Mouse (Mus musculus): ENCODE data around the gene Hsp90aa1.
"Not testable (repeated sequence)": the region's sequence is repeated elsewhere in the genome, so short reads cannot be mapped to it uniquely, and the experiment has no call there.

The Hsp90aa1 gene

GRCm38 (mm10) chr12:110702556-110702955 is at the start of gene Hsp90aa1:
TSS of gene Hsp90aa1 (minus strand) at chr12:110702728.
- DNase-seq, result no peak

- peak; percentile 37 for DNase-seq
These were observed 48.4 kb upstream of the Hsp90aa1 start for GRCm38 (mm10) chr12:110750770-110751439.

DNA sequence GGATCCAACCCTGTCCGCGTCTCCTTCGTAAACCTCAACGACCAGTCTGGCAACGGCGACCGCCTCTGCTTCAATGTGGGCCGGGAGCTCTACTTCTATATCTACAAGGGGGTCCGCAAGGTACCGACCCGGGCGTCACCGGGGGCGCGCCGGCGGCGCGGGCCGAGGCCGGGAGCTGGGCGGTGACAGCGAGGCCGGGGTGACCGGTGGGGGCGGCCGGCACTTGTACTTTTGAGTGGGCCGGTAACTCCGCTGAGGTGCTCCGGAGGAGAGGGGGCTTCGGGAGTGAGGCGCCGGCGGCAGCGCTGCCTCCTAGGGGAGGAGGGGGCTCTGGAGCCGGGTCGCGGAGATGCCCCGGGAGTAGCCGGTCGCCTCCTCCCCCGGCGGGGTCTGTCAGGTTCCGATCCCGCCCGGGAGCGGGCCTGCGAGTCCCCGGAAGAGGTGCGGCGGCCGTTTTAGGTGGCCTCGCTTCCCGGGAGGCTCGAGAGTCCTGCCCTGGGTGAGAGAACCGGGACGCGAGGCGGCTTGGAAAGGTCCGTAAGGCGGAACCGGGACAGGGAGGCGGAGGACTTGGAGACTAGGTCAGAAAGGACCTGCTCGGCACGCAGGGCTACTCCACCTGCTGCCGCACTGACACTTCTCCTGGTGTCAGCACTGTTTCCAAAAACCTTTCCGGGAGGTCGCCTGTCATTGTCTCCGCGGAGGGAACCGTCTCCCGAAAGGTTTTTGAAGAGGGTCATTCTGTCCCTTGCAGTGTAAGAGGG is 35.8 kb upstream of the Hsp90aa1 start:
- no peak for DNase-seq

DNA sequence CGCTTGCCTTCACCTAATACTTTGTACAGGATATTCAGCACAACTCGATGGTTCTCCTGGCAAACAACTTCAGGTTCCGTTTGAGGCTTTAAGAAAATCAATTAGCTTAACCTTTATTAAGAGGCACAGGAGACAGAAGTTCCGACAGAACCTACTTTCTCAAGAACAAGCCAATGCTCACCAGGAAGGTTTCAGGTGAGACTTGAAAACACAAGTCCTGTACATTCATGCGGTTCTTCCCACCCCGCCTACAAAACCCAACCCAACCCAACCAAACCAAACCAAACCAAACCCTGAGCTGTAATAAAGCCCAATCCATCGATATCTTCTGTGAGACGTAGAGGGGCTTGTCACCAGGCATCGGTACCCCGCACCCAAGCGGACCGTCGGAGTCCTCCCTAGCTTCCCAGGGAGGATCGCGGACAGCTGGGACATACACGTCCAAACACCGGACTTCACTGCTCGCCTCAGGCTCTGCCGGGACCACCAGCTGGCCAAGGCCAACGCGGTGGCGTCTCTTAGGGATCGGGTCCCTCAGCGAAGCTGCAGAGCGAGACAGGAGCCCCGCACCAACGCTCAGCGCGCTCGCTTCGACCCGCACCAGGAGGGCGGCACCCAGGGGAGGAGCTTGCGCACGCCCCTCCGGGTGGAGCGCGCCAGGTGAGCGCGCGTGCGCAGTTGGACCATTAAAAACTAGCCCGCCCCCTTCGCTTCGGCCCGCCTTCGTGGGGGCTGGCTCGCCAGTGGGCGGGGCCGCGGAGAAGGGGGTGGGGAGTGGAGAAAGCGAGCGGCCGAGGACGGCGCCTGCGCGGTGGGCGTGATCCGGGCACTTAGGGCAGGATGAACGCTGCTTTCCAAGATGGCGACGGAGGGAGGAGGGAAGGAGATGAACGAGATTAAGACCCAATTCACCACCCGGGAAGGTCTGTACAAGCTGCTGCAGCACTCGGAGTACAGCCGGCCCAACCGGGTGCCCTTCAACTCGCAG is 34.9 kb upstream of the Hsp90aa1 start, which contains the start of gene Wdr20:
Gene Wdr20 (plus strand): TSS at position 775 of the 988 bp plus-strand sequence.
- peak; percentile 99 for DNase-seq

GRCm38 (mm10) chr12:110736641-110737040 is 34.1 kb upstream of the Hsp90aa1 start:
- peak; percentile 15 for DNase-seq

DNA sequence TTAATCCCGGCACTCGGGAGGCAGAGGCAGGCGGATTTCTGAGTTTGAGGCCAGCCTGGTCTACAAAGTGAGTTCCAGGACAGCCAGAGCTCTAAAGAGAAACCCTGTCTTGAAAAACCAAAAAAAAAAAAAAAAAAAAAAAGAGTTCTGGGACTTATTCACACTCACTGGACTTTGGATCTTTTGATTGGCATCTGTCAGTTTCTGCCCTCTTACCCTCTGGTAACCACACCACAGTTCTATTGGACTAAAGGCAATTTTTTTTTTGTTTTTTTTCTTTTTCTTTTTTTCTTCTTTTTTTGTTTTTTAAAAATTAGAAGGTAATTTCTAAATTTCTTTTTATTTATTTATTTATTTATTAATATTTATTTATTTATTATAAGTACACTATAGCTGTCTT is 30.7 kb upstream of the Hsp90aa1 start:
- DNase-seq, result not testable (repeated sequence)

DNA sequence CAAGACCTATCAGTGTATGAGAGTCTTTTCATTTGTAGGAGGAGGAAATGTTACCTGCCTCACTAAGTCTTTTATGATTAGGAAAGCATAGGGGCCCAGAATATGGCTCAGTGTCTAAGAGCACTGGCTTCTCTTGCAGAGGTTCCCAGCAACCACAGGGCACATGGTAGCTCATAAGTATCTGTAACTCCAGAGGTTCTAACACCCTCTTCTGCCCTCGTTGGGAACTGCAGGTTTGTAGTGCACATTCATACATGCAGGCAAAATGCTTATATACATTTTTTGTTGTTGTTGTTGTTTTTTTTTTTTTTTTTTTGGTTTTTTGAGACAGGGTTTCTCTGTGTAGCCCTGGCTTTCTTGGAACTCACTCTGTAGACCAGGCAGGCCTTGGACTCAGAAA is 23.9 kb upstream of the Hsp90aa1 start:
- DNase-seq, result no peak

- DNase-seq, result no peak
These were observed 23.0 kb upstream of the Hsp90aa1 start for GRCm38 (mm10) chr12:110725489-110725888.

GRCm38 (mm10) chr12:110725051-110725450 is 22.5 kb upstream of the Hsp90aa1 start:
- DNase-seq, result no peak

DNA sequence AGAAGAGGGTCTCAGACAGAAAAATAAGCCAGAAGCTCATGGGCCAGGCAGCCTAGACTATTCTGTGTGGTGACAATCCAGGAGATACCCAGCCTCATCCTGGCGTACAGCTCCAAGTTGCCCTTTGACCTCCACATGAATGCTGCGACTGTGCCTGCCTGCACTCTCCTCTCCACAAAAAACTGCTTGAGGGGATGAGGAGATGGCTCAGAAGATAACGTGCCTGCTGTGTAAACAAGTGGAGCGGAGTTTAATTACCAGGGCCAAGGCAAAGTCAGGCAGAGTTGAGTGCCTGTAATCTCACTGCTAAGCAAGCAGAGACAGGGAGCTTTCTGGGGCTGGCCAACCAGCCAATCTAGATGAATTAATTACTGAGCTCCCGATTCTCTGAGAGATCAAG is 13.5 kb upstream of the Hsp90aa1 start:
- DNase-seq, result no peak

DNA sequence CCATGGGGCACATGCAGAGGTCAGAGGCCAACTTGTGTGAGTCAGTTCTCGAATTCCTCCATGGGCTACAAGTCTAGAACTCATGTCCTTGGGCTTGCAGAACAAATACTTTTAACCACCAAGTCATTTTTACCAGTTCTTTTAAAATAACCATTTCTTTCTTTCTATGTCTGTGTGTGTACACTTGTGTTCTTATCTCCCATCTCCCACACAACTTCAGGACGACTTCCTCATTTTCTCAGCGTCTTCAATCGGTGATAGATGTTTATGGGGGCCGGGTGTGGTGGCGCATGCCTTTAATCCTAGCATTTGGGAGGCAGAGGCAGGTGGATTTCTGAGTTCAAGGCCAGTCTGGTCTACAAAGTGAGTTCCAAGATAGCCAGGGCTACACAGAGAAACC is 11.7 kb upstream of the Hsp90aa1 start:
- DNase-seq, result no peak

DNA sequence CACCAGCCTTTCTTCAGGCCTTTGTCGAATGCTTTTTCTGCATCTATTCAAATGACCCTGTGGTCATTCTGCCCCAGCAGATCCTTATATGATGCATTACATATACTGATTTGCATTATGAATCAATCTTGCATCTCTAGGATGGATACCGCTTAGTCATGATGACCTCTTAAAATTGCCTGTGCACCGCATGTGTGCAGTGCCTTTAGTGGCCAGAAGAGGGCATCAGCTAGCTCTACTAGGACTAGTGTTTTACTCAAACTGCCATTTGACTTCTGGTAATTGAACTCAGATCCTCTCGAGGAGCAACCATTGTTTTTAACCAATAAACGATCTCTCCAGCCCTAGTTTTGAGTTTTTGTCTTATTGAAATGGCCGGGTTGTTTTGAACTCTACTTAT is 11.3 kb upstream of the Hsp90aa1 start:
- DNase-seq, result no peak

DNA sequence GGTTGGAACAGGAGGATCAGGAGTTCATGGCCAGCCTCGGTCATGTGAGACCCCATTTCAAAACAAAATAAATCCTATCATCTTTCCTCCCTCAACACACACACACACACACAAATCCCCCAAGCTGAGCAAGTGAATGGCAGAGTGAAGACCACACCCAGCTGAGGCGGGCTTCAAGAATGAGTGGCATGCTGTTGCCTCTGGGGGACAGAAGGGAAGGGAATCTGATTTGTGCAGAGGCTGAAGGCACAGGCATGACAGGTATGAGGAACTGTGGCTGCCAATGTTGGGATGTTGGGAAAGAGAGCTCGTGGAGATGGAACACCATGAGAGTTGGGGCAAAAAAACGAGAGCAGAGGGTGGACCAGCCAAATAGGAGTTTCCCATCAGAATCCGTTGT is 8.7 kb upstream of the Hsp90aa1 start:
- DNase-seq, result no peak

DNA sequence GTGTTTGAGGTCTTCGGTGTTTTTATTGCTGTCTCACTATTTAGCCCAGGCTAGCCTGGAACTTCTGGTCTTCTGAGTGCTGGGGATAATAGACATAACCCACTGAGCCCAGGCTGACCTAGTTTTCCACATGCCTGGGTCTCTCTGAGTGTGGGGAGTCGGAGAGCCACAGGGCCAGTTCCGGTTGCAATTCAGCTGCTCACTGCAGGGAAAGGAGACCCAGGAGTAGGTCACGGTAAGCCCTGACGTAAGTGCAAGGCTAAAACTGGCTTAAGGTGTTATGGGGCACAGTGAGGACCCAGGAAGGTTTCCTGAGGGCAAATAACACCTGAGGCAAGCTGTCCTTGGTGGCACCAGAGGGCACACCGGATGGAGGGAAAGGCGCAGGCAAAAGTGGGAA is 4.9 kb upstream of the Hsp90aa1 start:
- DNase-seq, result no peak

DNA sequence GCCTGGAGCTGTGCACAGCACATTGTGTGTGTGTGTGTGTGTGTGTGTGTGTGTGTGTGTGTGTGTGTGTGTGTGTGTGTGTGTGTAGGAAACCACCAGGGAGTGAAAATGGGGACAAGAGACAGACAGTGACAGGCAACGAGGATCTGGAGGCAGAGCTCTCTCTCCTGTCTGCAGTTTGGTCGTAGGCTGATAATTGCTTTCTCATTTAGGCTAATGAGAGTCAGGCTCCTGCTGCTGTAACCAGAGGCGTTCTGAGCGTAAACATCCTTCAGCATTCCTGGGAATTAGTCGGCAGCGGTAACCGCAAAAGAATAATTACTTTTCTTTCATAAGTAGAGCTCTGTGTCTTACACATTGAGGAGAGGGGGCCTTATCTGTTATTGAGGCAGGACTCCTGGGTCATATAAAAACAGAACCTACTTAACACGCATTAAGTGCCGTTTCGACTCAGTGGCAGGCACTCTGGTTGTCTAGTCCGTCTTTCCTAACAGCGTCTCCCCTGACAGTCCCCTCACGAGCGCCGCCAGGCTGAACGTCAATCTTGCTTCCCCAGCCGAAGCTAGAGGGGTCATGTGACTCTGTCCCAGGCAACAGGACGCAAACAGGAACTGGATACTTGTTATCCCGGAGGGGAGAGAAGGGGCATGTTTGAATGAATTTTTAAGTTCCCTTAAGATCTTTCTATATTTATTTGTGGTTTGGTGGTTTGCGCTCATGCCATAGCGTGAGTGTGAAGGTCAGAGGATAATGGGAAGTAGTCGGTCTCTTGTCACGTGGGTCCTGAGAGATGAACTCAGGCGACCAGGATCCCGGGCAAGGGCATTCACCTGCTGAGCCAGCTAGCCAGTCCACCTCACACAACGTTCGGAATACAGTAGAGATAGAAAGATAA is 4.1 kb upstream of the Hsp90aa1 start:
- peak; percentile 61 for DNase-seq

- DNase-seq, result not testable (repeated sequence)
These were observed 2.9 kb upstream of the Hsp90aa1 start for GRCm38 (mm10) chr12:110705419-110705818.

DNA sequence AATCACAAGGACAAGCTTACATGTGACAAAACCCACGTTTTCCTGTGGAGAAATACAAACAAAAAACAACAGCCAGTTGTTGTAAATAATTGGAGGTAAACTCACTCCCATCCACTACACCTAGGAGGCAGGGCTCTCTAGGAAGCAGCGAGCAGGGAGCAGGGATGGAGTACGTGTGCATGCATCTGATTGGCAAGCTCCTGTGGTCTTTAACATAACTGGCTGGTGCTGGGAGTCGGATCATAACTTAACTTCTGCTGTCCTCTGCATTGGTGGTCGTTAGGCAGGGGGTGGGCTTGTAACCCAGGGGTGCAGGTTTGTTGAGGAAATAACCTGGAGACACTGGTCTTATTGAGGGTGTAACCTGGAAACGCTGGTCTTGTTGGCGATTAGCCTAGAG is 1.2 kb upstream of the Hsp90aa1 start:
- no peak for DNase-seq

DNA sequence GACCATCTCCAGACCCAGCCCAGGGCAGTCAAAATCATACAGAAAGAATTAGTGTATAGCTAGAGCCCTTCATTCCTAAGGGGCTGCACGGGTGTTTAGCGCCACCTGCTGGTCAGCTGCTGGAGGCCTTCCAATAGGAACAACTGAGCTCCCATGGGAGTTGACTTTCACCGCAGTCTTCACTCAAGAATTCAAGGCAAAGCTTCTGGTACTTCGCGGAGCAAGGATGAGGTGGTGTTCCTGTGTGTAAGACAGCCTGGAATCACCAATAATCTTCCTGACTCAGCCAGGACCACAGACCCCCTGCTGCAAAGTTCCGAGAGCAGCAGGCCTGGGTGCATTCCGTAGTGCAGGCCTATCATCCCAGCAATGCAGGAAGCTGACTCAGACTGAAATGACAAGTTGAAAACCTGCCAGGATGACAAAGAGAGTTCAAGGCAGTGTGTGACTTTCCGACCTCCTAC is 512 bp upstream of the Hsp90aa1 start:
- peak; percentile 84 for DNase-seq

DNA sequence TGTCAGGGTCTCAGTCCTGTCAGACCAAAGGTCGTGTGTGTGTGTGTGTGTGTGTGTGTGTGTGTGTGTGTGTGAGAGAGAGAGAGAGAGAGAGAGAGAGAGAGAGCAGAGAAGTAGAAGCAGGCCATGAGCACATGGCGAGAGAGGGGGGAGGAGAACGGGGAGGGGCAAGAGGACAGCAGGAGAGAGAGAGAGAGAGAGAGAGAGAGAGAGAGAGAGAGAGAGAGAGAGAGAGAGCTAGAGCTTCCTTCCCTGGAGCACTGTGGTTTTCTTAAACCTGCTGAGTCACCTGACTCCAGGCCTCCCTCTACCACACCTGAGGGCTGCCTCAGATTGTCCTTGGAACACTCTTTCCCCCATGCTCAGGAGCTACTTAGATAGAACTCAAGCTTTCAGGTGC is 1.2 kb downstream of the Hsp90aa1 start:
- not testable (repeated sequence) for DNase-seq

GRCm38 (mm10) chr12:110700730-110701129 is 1.8 kb downstream of the Hsp90aa1 start:
- no peak for DNase-seq

DNA sequence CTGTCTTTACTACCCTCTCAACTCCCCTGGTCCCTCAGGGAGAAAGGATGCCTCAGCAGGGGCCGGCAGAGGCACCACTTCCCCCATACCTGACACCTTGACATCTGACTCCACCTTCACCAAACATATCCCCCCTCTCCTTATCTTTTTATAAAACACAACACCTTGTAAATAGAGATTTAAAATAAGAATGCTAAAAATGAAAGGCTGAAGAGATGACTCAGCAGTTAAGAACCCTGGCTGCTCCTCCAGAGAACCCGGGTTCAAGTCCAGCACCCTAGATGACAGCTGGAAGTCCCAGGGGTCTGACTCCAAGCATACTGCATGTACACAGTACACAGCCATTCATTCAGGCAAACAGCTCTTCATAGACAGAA is 3.4 kb downstream of the Hsp90aa1 start:
- DNase-seq, result no peak
